Mouse (Mus musculus) megakaryocyte-erythroid progenitor cell, adult 5 weeks (primary cell): Measurements from ENCODE around the gene Tas1r1. TPM values are rescaled to one million over a fixed set of nuclear protein-coding genes. Genes with fewer than 3 reads are reported as not detected.

Experiments
- polyA plus RNA-seq: library from polyadenylated mRNA; stranded (reverse); fragments of >175 nt; gene quantifications from 2 replicates; pipeline ENCODE4 v1.2.3, GENCODE M21; 2012

The Tas1r1 gene
- 0.82 and 0.88 TPM in 2 replicates for polyA plus RNA-seq

GRCm38 (mm10) chr4:152038225-152038984 is at the start of gene Tas1r1:
Gene Tas1r1 (minus strand): TSS chr4:152038568.

GRCm38 (mm10) chr4:152072121-152072601 is 33.8 kb upstream of the Tas1r1 start, which contains the start of gene Plekhg5:
Gene Plekhg5 (plus strand): TSS chr4:152072498.

GRCm38 (mm10) chr4:152038985-152039830 is 840 bp upstream of the Tas1r1 start, which contains the start of gene Nol9:
Gene Nol9 (plus strand): TSS chr4:152039321.

GRCm38 (mm10) chr4:152027524-152027923 is 10.8 kb downstream of the Tas1r1 start, which contains the start of gene Zbtb48:
Gene Zbtb48 (minus strand): TSS chr4:152027671.

GRCm38 (mm10) chr4:152008622-152009075 is 29.7 kb downstream of the Tas1r1 start, which contains the start of gene Klhl21:
Gene Klhl21 (plus strand): TSS chr4:152008803.

GRCm38 (mm10) chr4:151996173-151996950 is 42.0 kb downstream of the Tas1r1 start, which contains the start of gene Phf13:
Gene Phf13 (minus strand): TSS chr4:151996258.

GRCm38 (mm10) chr4:151988342-151989109 is 49.8 kb downstream of the Tas1r1 start, which contains the start of gene Thap3:
Gene Thap3 (minus strand): TSS chr4:151988997.

Other genes with a start within 250 kb of the Tas1r1 start
- 8.7 and 17.7 TPM in 2 replicates for gene Camta1, start 176.7 kb downstream of the Tas1r1 start, polyA plus RNA-seq
- gene Dnajc11, start 104.9 kb downstream of the Tas1r1 start, polyA plus RNA-seq: 27.1 and 33.1 TPM in 2 replicates
- gene Thap3, start 49.6 kb downstream of the Tas1r1 start, polyA plus RNA-seq: 27.9 and 29.0 TPM in 2 replicates
- gene Phf13, start 42.3 kb downstream of the Tas1r1 start, polyA plus RNA-seq: 12.8 and 20.6 TPM in 2 replicates
- 22.4 and 22.8 TPM in 2 replicates for gene Klhl21, start 29.8 kb downstream of the Tas1r1 start, polyA plus RNA-seq
- 13.4 and 14.0 TPM in 2 replicates for gene Zbtb48, start 10.9 kb downstream of the Tas1r1 start, polyA plus RNA-seq
- 32.6 and 33.5 TPM in 2 replicates for gene Nol9, start 753 bp upstream of the Tas1r1 start, polyA plus RNA-seq
- gene Plekhg5, start 33.9 kb upstream of the Tas1r1 start, polyA plus RNA-seq: 33.3 and 51.8 TPM in 2 replicates
- gene Tnfrsf25, start 77.4 kb upstream of the Tas1r1 start, polyA plus RNA-seq: 0.35 and 0.43 TPM in 2 replicates
- gene Espn, start 113.8 kb upstream of the Tas1r1 start, polyA plus RNA-seq: 10.1 and 13.1 TPM in 2 replicates
- not detected in 2 replicates for gene Hes2, start 120.3 kb upstream of the Tas1r1 start, polyA plus RNA-seq
- 107 and 114 TPM in 2 replicates for gene Acot7, start 139.6 kb upstream of the Tas1r1 start, polyA plus RNA-seq
- 0.26 and 0.93 TPM in 2 replicates for gene Gpr153, start 235.7 kb upstream of the Tas1r1 start, polyA plus RNA-seq